Mouse (Mus musculus) lung, adult 2 months (tissue): ENCODE measurements around the gene Armh3.

ENCODE experiments used
- CTCF ChIP-seq: fragments of 200-500 bp; IDR thresholded peaks from 2 replicates; pipeline ENCODE4 v1.5.1; 2011; ENCODE audit warnings: mild to moderate bottlenecking, low read length, control low read depth; ENCODE audit not compliant: insufficient read depth
- POLR2A ChIP-seq: fragments of 200-500 bp; IDR thresholded peaks from 2 replicates; pipeline ENCODE4 v1.6.1; 2011; ENCODE audit warnings: low read depth, mild to moderate bottlenecking, control low read depth, low read length, borderline replicate concordance; ENCODE audit errors: extremely low read depth

- TF ChIP-seq POLR2A (no peak), CTCF (no peak)
Measured at GRCm38 (mm10) chr19:46004814-46005466, 6.7 kb upstream of the Armh3 start.
